In genomic region chr1:176349909-176350495, GRCm38 (mm10) we compare ENCODE assay signal across 19 mouse cellular contexts.
A peak's percentile ranks its signal among the peaks of the same experiment; 100 is the strongest.
DNase-seq lines count a peak whose midpoint lies in the region; ATAC-seq and TF ChIP-seq lines count a peak whose summit lies in the region.
"Had no signal": no experiment of that assay in that cellular context is flagged by ENCODE, and none has a peak within 500 bp of the region (broad histone marks: within the 10 kb centered on the region; RNA-seq: fewer than 3 reads in every experiment).

No protein-coding gene starts in this region.

- no peak for TF ChIP-seq CTCF in CH12.LX (conservative IDR thresholded peaks at IDR 0.05 in 1 of 2, IDR thresholded peaks at IDR 0.05 in 1 of 2; ENCODE audit: low read depth in 2 of 2, low read length in 2 of 2)
- no peak for TF ChIP-seq CTCF in forebrain, postnatal 0 days (IDR thresholded peaks at IDR 0.05; ENCODE audit: low read depth)

- peaks cover 11% of the 10 kb centered on the region for H3K4me1 ChIP-seq in forebrain, embryonic 13.5 days
- 0 out of 2 replicates have a peak, but pooled peaks cover 3% of the 10 kb centered on the region for H3K4me1 ChIP-seq in forebrain, embryonic 10.5 days
- H3K4me1 ChIP-seq in kidney, embryonic 15.5 days, result no peaks in the 10 kb centered on the region
- peaks cover 5 to 39% of the 10 kb centered on the region in 2 experiments; a peak in 3 of 4 replicates for H3K4me1 ChIP-seq in CH12.LX (ENCODE audit: control insufficient read depth in 1 of 2, insufficient read depth in 2 of 2)
- no peaks in the 10 kb centered on the region for H3K4me1 ChIP-seq in forebrain, postnatal 0 days (ENCODE audit: insufficient read depth)
- H3K4me1 ChIP-seq: heart, embryonic 15.5 days had no signal

- no peak overlapping the region for H3K4me3 ChIP-seq in forebrain, embryonic 13.5 days
- no peak overlapping the region for H3K4me3 ChIP-seq in forebrain, embryonic 10.5 days
- H3K4me3 ChIP-seq in kidney, embryonic 15.5 days (replicated peaks), result no peak overlapping the region
- H3K4me3 ChIP-seq in CH12.LX (replicated peaks in 1 of 3; ENCODE audit: low read depth in 2 of 3, low read length in 2 of 3, poor library complexity in 1 of 3), result no peak overlapping the region
- H3K4me3 ChIP-seq in forebrain, postnatal 0 days (ENCODE audit: low read depth, low read length), result no peak overlapping the region
- H3K4me3 ChIP-seq: embryonic facial prominence, embryonic 10.5 days; heart, adult 2 months; heart, embryonic 15.5 days; hindbrain, embryonic 13.5 days had no signal

- in situ Hi-C loops in CH12.LX (cut with MboI; ENCODE audit: low pct_ligation_motif_present, low pct_unique_long_range_greater_than_20kb, low sequenced_read_pairs), result loop anchor here (25.0 kb wide), 1 partner anchor 362 kb away; no protein-coding TSS in a partner anchor

- TF ChIP-seq POLR2A in CH12.LX (IDR thresholded peaks at IDR 0.05; ENCODE audit: low read depth, low read length), result no peak

- DNase-seq in forebrain, embryonic 10.5 days (ENCODE audit: extremely low spot score, low spot score), result no peak
- no peak for DNase-seq in kidney, postnatal 10 days
- no peak for DNase-seq in CH12.LX (ENCODE audit: extremely low read depth)
- no peak for DNase-seq in forebrain, postnatal 0 days
- DNase-seq in lung, postnatal 4 days, result no peak
- DNase-seq: adrenal gland, postnatal 14 days; cerebellum, adult 2 months; cerebellum, postnatal 10 days; gastrocnemius, postnatal 14 days; heart, adult 2 months; heart, postnatal 14 days had no signal

- H3K36me3 ChIP-seq in forebrain, embryonic 13.5 days (ENCODE audit: poor library complexity, severe bottlenecking), result no peaks in the 10 kb centered on the region
- H3K36me3 ChIP-seq in forebrain, embryonic 10.5 days (replicated peaks), result no peaks in the 10 kb centered on the region
- H3K36me3 ChIP-seq in kidney, embryonic 15.5 days, result no peaks in the 10 kb centered on the region
- no peaks in the 10 kb centered on the region for H3K36me3 ChIP-seq in CH12.LX (replicated peaks in 1 of 2; ENCODE audit: control insufficient read depth in 1 of 2, insufficient read depth in 1 of 2, low read length in 1 of 2)
- H3K36me3 ChIP-seq in forebrain, postnatal 0 days (ENCODE audit: insufficient read depth), result no peaks in the 10 kb centered on the region
- H3K36me3 ChIP-seq: embryonic facial prominence, embryonic 10.5 days; heart, embryonic 15.5 days; hindbrain, embryonic 13.5 days had no signal

- H3K79me2 ChIP-seq in CH12.LX (replicated peaks; ENCODE audit: control insufficient read depth, extremely low read depth, insufficient read depth, poor library complexity, severe bottlenecking), result no peaks in the 10 kb centered on the region

- no peak overlapping the region for H3K27ac ChIP-seq in forebrain, embryonic 13.5 days
- H3K27ac ChIP-seq in forebrain, embryonic 10.5 days, result no peak overlapping the region
- H3K27ac ChIP-seq in kidney, embryonic 15.5 days, result 0 out of 2 replicates have a peak overlapping the region, but pooled peaks have one; percentile 28
- H3K27ac ChIP-seq in CH12.LX (ENCODE audit: insufficient read depth, low read depth), result no peak overlapping the region
- H3K27ac ChIP-seq in forebrain, postnatal 0 days (ENCODE audit: low read depth, low read length), result no peak overlapping the region
- H3K27ac ChIP-seq: embryonic facial prominence, embryonic 10.5 days; heart, adult 2 months; heart, embryonic 15.5 days; hindbrain, embryonic 13.5 days had no signal

- no peak overlapping the region for H3K9ac ChIP-seq in forebrain, embryonic 13.5 days
- no peak overlapping the region for H3K9ac ChIP-seq in kidney, embryonic 15.5 days
- H3K9ac ChIP-seq in CH12.LX (ENCODE audit: insufficient read depth, low read depth), result no peak overlapping the region
- H3K9ac ChIP-seq in forebrain, postnatal 0 days, result no peak overlapping the region
- H3K9ac ChIP-seq: heart, embryonic 15.5 days; hindbrain, embryonic 13.5 days had no signal

- TF ChIP-seq EP300 in CH12.LX (IDR thresholded peaks at IDR 0.05; ENCODE audit: low read length), result no peak

- 35% methylated on average over 2 of the region's 2 CpGs for WGBS in forebrain, embryonic 13.5 days
- 78% methylated on average over 2 of the region's 2 CpGs for WGBS in forebrain, embryonic 10.5 days
- 39% methylated on average over 2 of the region's 2 CpGs for WGBS in kidney, embryonic 15.5 days
- WGBS in forebrain, postnatal 0 days, result 26% methylated on average over 2 of the region's 2 CpGs

- ATAC-seq in forebrain, embryonic 13.5 days, result peak; percentile 43; the same call in 1 of the 2 replicates
- ATAC-seq in kidney, embryonic 15.5 days (replicated peaks; ENCODE audit: low FRiP score), result peak; percentile 52; the same call in 1 of the 2 replicates
- ATAC-seq in forebrain, postnatal 0 days, result peak; percentile 32; the same call in 1 of the 2 replicates
- ATAC-seq: activated CD4-positive, CD25-positive, alpha-beta regulatory T cell, adult 4 months; Patski had no signal

- H3K4me2 ChIP-seq in forebrain, embryonic 13.5 days, result no peak overlapping the region
- no peak overlapping the region for H3K4me2 ChIP-seq in kidney, embryonic 15.5 days
- peak overlapping the region; percentile 21; the same call in 1 of the 2 replicates for H3K4me2 ChIP-seq in CH12.LX (ENCODE audit: insufficient read depth, low read depth, poor library complexity, severe bottlenecking)
- no peak overlapping the region for H3K4me2 ChIP-seq in forebrain, postnatal 0 days (ENCODE audit: low read depth)
- H3K4me2 ChIP-seq: heart, embryonic 11.5 days; heart, embryonic 15.5 days; hindbrain, embryonic 13.5 days had no signal

- no peak for TF ChIP-seq RAD21 in CH12.LX (IDR thresholded peaks at IDR 0.05; ENCODE audit: low read depth, low read length)

- dilution Hi-C loops in CH12.LX (cut with MboI; ENCODE audit: extremely low pct_ligation_motif_present, extremely low pct_unique_long_range_greater_than_20kb, low sequenced_read_pairs), result no loop called here

- H3K9me3 ChIP-seq in forebrain, embryonic 13.5 days (replicated peaks), result no peaks in the 10 kb centered on the region
- no peaks in the 10 kb centered on the region for H3K9me3 ChIP-seq in forebrain, embryonic 10.5 days
- H3K9me3 ChIP-seq in kidney, embryonic 15.5 days (replicated peaks), result no peaks in the 10 kb centered on the region
- no peaks in the 10 kb centered on the region for H3K9me3 ChIP-seq in CH12.LX (replicated peaks; ENCODE audit: low read length)
- H3K9me3 ChIP-seq in forebrain, postnatal 0 days (ENCODE audit: low read length), result no peaks in the 10 kb centered on the region
- H3K9me3 ChIP-seq: embryonic facial prominence, embryonic 10.5 days; heart, embryonic 15.5 days; hindbrain, embryonic 13.5 days had no signal

- no peaks in the 10 kb centered on the region for H3K27me3 ChIP-seq in forebrain, embryonic 13.5 days
- no peaks in the 10 kb centered on the region for H3K27me3 ChIP-seq in forebrain, embryonic 10.5 days (ENCODE audit: poor library complexity, severe bottlenecking)
- no peaks in the 10 kb centered on the region for H3K27me3 ChIP-seq in kidney, embryonic 15.5 days
- H3K27me3 ChIP-seq in CH12.LX (replicated peaks), result peaks cover 3% of the 10 kb centered on the region
- no peaks in the 10 kb centered on the region for H3K27me3 ChIP-seq in forebrain, postnatal 0 days (ENCODE audit: insufficient read depth, low read length)
- H3K27me3 ChIP-seq: heart, embryonic 15.5 days; hindbrain, embryonic 13.5 days; Patski had no signal

TF ChIP-seq in CH12.LX, 34 proteins besides CTCF, POLR2A, EP300 and RAD21:
- TF ChIP-seq ZMIZ1 (IDR thresholded peaks at IDR 0.05; ENCODE audit: low read depth, low read length) (no peak), JUND (conservative IDR thresholded peaks at IDR 0.05; ENCODE audit: low read depth, low read length) (no peak), CHD1 (IDR thresholded peaks at IDR 0.05; ENCODE audit: low read depth, low read length) (no peak), UBTF (IDR thresholded peaks at IDR 0.05; ENCODE audit: low read depth, low read length) (no peak), ZKSCAN1 (IDR thresholded peaks at IDR 0.05; ENCODE audit: borderline replicate concordance, low read depth, low read length) (no peak), PAX5 (IDR thresholded peaks at IDR 0.05; ENCODE audit: low read length) (no peak), ZC3H11A (IDR thresholded peaks at IDR 0.05; ENCODE audit: low read depth, low read length) (no peak), MEF2A (IDR thresholded peaks at IDR 0.05; ENCODE audit: borderline replicate concordance, low read depth, low read length) (no peak), SIN3A (IDR thresholded peaks at IDR 0.05; ENCODE audit: low read length) (no peak), USF2 (conservative IDR thresholded peaks at IDR 0.05; ENCODE audit: low read depth, low read length) (no peak), IRF4 (IDR thresholded peaks at IDR 0.05; ENCODE audit: low read depth, low read length) (no peak), HCFC1 (IDR thresholded peaks at IDR 0.05; ENCODE audit: low read depth, low read length) (no peak), USF1 (IDR thresholded peaks at IDR 0.05; ENCODE audit: low read depth, low read length) (no peak), ELF1 (IDR thresholded peaks at IDR 0.05; ENCODE audit: low read depth, low read length) (no peak), KAT2A (IDR thresholded peaks at IDR 0.05; ENCODE audit: insufficient replicate concordance, low read length) (no peak), ZNF384 (IDR thresholded peaks at IDR 0.05; ENCODE audit: low read depth, low read length) (no peak), MAX (IDR thresholded peaks at IDR 0.05; ENCODE audit: low read length) (no peak), TBP (conservative IDR thresholded peaks at IDR 0.05; ENCODE audit: low read depth, low read length) (no peak)
